Mouse (Mus musculus) brain, embryonic 14.5 days (tissue): ENCODE results near the gene Med13l. TPM values are rescaled to one million over a fixed set of nuclear protein-coding genes. Genes with fewer than 3 reads are reported as not detected.

Source experiments
- DNase-seq: peaks from one replicate; pipeline ENCODE4 v3.0.0-alpha.2; 2011; ENCODE audit warnings: low read depth
- CTCF ChIP-seq: fragments of 200-500 bp; IDR thresholded peaks from 2 replicates; pipeline ENCODE4 v1.5.1; 2012; ENCODE audit warnings: inconsistent platforms, mild to moderate bottlenecking, moderate library complexity, borderline replicate concordance; ENCODE audit not compliant: insufficient read depth, insufficient read length; ENCODE audit errors: extremely low read depth
- POLR2A ChIP-seq: fragments of 200-500 bp; IDR thresholded peaks from 2 replicates; pipeline ENCODE4 v1.6.1; 2012; ENCODE audit warnings: mild to moderate bottlenecking, inconsistent platforms, borderline replicate concordance; ENCODE audit not compliant: poor library complexity, insufficient read depth, insufficient read length, severe bottlenecking; ENCODE audit errors: extremely low read depth
- polyA plus RNA-seq: library from polyadenylated mRNA; depleted of rRNA; stranded (reverse); fragments of >200 nt; gene quantifications from 2 replicates; pipeline ENCODE4 v1.2.3, GENCODE M21; 2012; rRNA removed

The Med13l gene
- polyA plus RNA-seq = 15.5 and 25.9 TPM in 2 replicates

DNA sequence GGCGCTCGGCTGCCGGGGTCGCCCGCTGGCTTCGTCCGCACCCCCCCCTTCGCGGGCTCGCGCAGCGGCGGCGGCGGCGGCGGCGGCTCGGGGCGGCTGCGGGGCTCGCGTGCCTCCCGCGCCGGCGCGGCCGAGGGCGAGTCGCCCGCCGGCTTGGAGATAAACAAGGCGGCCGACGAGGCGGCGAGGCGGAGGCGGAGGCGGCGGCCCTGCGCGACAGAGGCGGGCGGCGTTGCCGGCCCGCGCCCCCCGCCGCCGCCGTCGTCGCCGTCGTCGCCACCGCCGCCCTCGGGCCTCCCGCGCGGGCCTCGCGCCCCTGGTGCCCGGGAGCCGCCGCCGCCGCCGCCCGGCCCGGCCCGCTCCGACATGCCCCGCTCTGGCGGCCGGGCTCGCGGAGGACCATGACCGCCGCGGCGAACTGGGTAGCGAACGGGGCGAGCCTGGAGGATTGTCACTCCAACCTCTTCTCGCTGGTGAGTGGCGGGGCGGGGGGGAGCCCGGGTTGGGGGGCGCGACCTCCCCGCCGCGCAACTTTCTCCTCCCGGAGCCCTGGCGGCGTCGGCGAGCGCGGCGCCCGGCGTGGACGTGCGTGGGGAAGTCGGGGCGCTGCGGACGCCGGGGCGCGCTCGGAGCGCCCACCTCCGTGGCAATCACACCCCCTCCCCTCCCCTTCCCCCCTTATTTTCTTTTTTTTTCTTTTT lies at the start of gene Med13l:
Gene Med13l, plus strand, starts transcription at position 295 of the 701 bp plus-strand sequence.
- TF ChIP-seq CTCF (no peak), POLR2A (0 out of 2 replicates have a peak, but pooled peaks have one; percentile 8)
- peak; percentile 69 for DNase-seq

DNA sequence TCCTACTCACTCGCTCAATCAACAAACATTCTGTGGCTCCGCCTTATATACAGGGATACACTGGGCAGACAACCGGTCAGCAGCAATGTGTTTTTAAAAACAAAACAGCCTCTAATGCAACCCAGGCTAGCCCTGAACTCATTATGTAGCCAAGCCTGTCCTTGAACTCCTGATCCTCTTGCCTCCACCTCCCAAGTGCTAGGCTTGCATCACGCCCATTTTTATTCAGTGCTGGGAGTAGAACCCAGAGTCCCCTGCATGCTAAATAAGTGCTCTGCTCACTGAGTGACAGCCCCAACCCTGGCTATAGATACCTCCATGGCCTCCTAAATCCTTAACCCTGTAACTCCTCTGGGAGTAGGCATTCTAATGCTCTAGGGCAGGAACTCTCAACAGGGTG lies 49.5 kb upstream of the Med13l start:
- no peak for DNase-seq
- TF ChIP-seq POLR2A (no peak), CTCF (no peak)

DNA sequence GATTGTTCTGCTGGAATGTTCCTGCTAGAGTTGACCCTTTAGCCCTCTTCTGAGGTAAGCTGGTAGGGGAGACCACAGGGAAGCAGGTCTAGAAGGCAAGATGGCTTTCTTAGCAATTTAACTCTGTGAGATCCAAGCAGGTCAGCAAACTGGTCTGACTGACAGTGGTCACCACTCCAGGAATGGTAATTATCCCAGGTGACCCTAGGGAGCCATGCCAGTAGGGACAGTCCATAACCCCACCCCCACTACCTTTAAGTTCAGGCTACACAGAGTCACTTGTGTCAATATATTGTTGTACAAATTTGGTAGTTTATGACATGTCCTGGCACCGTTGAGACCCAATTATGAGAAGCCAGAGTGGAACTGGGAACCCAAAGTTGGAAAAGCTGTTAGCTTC lies 47.5 kb upstream of the Med13l start:
- no peak for DNase-seq
- TF ChIP-seq CTCF (no peak), POLR2A (no peak)

DNA sequence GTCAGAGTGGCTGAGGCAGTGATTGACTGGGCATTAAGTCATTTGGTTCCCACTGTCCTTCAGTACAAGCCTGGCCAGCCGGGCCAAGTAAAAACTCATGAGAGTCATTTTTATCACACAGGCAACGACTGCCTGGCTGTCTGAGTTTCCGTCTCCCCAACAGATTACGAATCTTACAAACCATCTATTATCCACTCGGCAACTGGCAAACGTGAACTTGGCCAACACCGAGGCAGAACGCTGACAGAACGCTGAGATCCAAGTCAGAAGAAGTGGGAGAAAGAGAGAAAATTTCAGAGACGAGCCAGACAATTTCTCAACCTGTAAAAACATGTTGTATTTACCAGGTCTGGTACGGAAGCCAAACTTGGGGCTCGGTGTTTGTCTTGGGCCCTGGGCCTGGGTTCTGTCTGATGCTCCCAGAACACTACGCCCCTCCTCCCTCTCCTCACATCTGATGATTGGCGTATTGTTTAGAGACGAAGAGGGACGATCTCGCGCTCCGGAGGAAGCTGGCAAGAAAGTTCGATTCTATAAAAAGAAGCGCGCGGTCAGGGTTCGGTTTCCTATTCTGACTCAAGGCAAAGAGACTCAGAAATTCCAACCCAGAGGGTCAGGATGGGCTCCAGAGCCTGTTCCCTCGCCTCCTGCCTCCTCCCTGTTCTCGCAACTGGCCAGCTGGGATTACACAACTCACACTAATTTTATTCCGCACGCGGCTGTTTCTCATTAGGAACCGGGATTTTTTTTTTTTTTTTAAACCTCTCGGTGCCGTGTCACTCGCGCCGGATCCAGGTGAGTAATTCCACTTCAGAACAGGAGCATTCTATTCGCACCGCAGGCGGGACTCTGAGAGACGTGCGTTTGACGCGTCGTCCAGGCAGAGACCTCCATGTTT lies 46.6 kb upstream of the Med13l start:
- TF ChIP-seq POLR2A = no peak
- TF ChIP-seq CTCF = no peak
- DNase-seq = peak; percentile 65

DNA sequence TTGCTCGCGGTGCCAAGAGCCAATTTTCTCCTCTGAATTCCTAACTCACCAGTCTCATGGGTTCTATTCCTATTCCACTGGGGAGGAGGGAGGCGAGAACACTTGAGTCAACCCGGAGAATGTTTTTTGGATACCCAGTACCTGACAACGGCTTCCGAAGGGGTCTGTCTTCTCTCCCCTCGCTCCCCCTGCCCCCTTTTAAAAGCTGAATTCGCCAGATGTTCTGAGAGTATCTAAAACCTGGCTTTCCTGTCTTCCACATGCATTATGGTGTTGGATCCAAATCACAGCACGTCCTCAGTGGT lies 46.0 kb upstream of the Med13l start:
- TF ChIP-seq POLR2A = no peak
- TF ChIP-seq CTCF = no peak

DNA sequence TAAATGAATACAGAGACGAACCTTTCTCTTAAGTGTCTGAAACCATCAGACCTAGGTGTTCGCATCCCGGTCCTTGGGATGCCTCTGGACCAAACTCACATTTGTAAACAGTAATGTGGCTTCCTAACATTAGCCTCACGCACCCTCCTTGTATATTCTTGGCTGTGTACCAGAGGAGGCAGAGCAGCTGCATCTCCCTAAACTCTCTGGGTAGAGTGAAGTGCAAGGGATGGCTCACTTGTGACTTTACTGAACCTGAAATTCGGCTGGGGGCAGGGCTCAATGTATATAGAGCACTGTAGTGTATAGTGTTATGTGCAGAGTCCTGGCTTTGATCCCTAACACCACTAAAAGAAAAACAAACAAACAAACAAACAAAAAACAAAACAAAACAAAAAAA lies 45.6 kb upstream of the Med13l start:
- TF ChIP-seq CTCF (no peak), POLR2A (no peak)
- peak; percentile 48 for DNase-seq

More for the DNA sequence above, 46.0 kb upstream of the Med13l start:
- DNase-seq = no peak

DNA sequence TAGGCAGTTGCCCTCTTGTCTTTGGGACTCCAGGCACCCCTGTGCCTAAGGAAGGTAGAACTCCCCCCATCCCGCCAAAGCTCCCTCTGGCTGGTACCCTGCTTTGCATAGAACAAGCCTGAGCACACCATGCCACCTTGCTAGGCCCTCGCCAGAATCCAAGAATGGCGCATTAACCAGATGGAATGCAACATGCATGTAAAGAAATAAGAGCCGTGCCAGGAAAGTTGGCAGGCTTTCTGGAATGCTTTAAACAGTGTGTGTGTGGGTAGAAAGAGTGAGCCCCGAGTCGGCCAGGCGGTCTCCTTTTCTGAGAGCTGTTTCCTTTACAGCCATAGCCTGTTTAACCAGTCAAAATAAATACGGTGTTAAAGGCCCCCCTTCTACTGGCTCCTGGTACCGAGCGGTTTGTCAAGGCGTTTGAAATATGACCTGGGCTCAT lies 45.2 kb upstream of the Med13l start:
- no peak for TF ChIP-seq CTCF
- no peak for TF ChIP-seq POLR2A
- DNase-seq = peak; percentile 96

DNA sequence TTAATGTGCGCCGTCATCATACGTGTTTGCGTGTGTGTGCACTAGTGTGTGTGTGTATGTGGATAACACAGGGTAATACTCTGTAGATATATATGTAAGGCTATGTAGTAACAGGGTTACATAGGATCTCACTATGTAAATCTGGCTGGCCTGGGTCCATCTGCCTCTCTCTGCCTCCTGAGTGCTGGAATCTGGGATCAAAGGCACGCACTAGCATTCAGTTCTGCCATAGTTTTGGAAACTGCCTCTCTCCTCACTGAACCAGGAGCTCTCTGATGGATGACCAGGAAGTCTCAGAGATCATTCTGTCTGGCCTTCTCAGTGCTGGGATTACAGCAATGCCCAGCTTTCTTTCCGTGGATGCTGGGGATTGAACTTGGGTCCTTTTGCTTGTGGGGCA lies 44.4 kb upstream of the Med13l start:
- DNase-seq = peak; percentile 27
- no peak for TF ChIP-seq POLR2A
- no peak for TF ChIP-seq CTCF

DNA sequence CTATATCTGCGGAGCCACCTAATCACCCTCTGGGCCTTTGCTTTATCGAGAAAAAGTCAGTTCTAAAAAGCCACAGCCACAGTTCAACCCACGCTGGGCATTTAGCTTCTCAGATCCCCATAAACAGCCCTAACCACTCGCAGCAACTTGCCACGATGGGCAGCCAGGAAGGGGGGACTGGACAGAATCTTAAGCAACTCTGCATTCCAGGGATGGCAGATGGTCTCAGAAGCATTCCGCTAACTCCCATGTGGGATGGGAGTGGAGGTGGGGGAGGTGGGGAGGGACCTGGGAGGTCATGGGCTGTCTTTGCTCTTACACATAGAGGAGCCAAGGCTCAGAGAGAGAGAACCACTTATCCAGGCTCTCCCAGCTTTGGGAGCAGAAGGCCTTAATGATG lies 44.0 kb upstream of the Med13l start:
- TF ChIP-seq POLR2A (no peak), CTCF (no peak)
- DNase-seq = no peak

DNA sequence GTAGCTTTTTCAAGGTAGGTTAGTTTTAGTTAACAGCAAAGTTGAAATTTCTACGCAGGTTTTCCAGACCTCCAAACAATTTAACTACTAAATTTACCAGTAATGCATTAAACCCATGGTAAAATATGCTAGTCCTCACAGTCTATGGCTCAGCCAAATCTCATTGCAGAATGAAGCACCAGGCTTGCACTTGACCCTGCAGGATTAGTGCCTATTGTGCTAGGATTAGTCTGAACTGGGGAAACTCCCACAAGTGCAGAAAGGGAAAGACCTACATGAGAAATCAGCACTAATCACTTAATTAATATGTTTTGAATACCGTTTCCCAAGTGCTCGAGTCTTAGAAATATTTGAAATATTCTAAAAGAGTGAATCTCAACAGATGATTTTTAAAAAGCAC lies 40.0 kb upstream of the Med13l start:
- peak; percentile 51 for DNase-seq
- TF ChIP-seq POLR2A (no peak), CTCF (no peak)

DNA sequence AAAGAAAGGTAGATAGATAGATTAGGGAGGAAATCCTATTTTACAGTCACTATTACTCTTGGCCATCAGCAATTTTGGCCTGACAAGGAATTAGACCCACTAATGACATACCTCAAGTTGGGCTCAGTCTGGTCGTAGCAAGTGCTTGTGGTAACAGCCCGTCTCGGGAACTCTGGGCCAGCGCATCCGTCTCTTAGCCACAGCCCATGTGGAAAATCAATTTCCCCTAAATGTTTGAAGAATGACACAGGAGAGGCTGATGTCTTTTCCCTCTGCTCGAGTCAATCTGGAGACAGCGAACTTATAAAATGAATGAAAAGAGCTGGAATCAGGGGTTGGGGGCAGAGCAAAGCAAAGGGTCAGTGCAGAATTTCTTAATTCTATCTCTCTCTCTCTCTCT lies 36.1 kb upstream of the Med13l start:
- TF ChIP-seq CTCF = no peak
- TF ChIP-seq POLR2A = no peak
- no peak for DNase-seq

DNA sequence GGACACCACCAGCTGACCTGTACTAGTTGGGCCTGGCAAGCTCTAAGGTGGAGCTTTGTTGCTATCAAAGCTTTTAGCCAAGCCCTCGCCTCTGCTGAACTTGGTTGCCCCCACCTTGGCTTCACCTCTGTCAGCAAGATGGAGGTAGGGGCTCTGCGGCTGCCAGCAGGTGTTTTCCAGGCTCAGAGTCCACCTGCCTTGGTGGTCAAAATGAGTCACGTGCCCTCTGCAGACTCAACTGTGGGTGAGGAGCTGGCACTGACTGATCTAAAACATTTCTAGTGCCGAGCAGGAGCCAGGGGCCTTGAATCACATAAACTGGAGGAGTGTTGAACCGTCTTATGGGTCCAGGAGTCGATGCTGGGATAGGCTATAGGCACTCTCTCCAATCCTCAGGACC lies 34.8 kb upstream of the Med13l start:
- no peak for DNase-seq
- TF ChIP-seq CTCF = no peak
- no peak for TF ChIP-seq POLR2A

DNA sequence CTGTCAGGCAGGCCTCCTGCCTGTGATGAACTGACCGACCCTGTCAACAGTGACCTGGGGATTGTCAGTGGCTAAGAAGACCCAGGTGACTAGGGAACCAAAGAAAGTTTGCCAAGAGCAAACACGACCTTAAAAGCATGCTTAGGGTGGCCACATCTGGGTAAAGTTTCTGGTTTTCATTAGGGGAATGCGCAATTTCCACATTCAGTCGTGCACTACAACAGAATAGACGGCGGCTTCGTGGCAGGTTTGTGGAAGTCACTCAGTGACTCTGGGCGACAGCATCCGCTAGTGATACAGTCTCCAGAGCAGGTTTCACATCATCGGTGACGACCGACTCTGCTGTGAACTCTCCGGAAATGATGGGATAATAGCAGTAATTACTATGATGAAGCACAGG lies 34.0 kb upstream of the Med13l start:
- TF ChIP-seq POLR2A (no peak), CTCF (no peak)
- DNase-seq = no peak
